Mouse (Mus musculus) cerebellum, adult 18-20 months (tissue): ENCODE data around the gene Pigyl.
"Not testable (repeated sequence)": the region's sequence is repeated elsewhere in the genome, so short reads cannot be mapped to it uniquely, and the experiment has no call there.

Experiments used
- DNase-seq, 2 experiments: peaks; one replicate each; pipeline ENCODE4 v3.0.0; 2021

Pigyl gene

DNA sequence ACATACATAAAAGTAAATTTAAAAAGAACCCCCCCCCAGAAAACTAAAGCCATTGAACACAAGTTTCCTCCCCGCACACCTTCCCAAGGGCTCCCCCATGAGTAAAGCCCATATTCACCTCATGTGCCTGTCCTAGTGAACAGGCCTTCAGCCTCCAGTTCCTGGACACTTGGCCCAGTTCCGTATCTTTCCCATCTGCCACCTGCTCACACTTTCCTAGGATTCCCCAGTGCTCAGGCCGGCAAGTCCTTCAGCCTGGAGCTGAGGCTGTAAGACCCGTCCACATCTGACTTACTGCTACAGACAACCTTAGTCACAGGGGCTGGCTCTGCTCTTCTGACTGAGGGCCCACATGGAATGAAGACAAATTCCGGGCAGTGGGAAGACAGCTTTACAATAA is 16.9 kb upstream of the Pigyl start:
- peak; percentile 74 to 84 for DNase-seq

DNA sequence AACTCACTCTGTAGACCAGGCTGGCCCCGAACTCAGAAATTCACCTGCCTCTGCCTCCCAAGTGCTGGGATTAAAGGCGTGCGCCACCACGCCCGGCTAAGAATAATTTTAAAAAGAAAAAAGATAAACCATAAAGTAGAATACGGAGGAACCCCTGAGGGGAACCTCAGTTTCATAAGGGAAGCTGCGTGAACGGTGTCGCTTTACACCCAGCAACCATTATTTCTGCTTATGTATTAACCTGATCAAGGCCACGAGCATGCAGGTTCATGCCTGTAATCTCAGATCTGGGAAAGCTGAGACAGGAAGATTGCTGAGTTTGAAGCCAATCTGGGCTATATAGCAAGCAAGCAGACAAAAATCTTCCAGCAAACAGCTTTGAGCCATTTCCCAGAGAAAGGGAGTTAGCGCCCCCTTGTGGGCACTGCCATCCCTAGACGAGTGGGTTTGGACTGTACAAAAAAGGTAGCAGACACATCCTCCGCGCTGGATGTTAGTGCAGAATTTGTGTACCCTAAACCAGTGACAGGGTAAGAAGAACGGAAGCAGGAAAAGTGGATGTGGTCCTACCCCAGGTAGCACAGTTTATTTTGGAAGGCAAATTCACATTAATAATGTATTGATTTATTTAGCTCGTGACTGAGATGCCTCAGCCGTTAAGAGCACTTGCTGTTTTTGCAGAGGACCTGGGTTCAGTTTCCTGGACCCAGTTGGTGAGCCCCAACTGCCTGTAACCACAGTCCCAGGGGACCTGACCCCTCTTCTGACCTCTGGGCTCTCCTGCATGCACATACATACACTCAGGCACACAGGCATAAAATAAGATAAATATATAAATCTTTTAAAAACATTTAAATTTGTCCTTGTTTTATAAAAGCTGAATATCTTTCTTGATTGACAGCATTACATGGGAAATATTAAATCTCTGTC is 13.3 kb upstream of the Pigyl start:
- DNase-seq = peak; percentile 89 to 94

DNA sequence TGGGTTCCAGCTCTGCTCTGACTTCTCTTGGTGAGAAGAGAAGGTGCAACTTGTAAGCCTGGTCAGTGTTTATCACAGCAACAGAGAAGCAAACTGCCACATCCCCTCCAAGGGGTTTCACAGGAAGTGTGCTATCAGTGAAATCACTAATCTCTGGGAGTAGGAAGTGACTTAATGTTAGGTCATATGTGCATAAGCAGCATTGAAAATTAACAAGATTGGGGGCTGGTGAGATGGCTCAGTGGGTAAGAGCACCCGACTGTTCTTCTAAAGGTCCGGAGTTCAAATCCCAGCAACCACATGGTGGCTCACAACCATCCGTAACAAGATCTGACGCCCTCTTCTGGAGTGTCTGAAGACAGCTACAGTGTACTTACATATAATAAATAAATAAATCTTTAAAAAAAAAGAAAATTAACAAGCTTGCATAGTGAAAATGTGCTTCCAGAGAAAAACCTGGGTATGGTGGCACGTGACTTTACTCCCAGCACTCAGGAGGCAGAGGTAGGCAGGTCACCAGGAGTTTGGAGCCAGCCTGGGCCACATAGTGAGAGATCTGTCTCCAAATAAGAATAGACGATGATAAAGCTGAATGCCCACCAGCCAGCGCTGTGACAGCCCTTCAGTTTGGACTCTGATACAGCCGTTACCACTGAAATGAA is 12.2 kb upstream of the Pigyl start:
- DNase-seq = no peak

DNA sequence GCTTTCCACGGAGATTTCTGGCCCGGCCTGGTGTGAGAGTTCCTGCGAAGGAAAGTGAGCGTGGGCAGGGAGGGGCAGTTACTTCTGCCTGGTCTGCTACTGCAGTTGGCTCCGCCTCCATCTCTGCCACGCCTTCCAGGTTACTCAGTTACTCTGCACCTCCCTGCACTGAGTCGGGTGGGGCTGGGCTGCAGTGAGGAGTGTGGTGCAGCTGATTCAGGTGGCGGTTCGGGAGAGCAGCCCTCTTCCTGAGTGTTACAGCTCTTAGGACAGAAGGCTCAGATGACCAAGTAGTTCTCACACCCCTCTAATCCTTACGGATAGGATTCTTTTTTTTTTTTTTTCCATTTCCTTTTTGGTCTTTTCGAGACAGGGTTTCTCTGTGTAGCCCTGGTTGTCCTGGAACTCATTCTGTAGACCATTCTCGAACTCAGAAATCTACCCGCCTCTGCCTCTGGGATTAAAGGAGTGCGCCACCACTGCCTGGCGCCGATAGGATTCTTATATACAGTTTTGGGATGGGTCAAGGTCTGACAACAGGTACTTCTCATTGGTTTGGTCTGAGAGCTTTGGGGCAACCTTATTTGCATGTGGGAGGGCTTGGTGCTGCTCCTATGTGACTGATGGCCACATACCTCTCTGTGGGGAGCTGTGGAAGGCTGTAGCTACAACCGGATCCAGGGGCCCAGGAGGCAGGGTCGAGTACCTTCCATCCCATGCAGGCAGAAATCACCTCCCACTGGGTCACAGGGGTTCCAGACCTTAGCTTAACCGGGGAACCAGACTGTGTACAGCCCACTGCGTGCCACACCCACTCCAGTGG is 7.0 kb upstream of the Pigyl start:
- DNase-seq = no peak

DNA sequence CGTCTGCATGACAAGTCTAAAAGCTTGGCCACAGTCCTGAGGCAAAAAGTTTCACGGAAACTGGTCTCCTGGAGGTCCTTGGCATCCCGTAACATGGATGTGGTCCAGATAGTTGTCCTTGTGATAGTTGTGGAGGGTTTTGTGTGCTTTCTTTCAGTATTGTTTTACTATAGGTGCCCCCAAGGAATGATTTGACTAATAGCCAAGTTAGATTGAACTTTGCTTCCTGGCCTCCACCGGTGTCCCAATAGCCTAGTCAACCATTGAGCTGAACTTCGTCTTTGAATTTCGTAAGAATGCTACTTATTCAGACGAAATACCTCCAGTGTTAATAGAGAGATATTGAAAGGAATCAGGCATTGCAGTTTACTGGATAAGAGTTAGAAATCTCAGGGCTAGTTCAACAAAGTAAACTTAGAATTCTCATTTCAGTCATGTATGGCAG is 6.4 kb upstream of the Pigyl start:
- DNase-seq = not testable (repeated sequence)

DNA sequence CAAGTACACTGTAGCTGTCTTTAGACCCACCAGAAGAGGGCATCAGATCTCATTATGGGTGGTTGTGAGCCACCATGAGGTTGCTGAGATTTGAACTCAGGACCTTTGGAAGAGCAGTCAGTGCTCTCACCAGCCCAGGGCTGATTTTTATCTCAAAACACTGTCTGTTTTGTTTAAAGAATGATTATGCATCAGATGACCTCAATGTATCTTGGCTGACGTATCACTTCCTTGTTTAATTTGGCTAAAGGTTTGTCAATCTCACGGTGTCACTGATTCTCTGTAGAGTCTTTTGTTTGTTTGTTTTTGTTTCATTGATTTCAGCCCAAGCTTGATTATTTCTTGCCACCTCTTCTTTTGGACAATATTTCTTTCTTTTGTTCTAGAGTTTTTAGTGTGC is 5.7 kb upstream of the Pigyl start:
- DNase-seq = no peak

DNA sequence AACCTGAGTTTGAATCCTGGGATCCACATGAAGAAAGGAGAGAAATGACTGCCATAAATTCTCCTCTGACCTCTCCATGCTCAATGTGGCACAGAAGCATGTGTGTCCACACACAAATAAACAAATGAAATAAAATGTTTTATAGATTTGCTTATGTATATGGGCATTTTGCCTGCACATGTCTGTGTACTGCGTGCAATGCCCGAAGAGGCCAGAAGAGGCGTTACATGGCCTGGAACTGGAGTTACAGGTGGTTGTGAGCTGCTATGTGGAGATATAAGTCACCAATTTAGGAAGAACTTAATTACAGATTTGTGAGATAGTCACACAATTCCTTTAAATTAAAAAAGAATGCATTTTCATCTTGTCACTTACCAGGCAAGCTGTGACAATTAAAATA is 2.8 kb upstream of the Pigyl start:
- DNase-seq = no peak

DNA sequence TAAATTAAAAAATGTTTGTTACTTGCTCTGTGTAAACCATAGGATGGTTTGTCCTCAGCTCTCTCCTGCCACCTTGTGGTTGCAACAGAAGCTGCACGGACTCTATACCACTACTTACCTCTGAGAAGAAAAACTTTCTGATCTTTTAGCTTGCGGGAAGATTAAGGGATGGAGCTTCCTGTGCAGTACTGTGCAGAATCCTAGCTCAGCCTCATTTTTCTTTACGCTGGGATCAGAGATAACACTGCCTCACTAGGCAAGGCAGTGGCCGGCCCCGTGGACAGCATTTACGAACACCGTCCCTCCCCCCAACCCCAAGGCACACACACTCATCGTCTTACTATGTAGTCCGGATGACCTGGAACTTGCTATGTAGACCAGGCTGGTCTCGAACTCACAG is 1.0 kb upstream of the Pigyl start:
- DNase-seq = peak; percentile 76 to 81

DNA sequence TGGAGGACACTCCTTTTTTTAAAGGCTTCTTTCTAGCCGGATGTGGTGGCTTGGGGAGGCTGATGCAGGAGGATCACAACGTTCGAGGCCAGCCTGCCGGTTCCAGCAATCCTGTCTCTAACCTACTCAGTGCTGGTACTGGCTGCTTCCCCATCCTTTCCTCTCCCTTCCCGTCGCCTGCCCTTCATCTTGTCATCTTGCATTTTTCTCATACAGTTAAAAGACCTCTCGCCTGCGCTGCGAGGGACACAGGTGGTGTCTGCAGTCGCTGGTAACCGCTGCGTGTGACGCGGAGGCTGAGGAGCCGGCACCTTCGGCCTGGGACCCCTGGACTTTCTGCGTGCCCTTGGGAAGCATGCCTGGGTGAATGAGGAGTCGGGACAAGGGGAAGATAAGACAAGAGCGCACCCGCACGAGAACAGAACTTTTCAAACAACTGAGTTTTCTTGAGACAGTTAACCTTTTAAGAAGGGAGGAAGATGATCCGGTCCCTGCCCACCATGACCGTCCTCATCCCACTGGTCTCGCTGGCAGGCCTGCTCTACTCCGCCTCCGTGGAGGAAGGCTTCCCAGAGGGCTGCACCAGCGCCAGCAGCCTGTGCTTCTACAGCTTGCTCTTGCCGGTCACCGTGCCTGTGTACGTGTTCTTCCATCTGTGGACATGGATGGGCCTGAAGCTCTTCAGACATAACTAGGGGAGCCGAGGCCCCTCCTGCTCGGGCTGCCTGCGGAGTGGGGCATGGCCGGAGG is 1.0 kb downstream of the Pigyl start:
- peak; percentile 44 to 55 for DNase-seq

DNA sequence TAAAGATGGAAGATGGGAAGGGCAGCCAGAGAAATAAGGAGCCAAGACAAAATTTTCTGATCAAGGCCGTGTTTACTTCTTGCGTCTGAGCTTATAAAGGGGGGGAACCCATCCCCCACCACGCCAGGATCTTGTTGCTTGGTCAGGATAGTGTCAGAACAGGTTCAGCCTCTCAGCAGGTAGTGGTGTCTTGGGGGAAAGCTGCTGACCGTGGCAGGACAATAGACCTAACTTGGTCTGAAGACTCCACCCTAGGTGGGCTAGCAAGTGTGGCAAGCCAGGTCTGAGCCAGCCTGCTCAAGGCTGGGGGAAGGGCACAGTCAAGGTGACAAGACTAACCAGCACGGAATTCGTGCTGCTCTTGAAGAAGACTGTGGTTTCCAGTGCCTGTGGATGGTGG is 4.7 kb downstream of the Pigyl start:
- no peak for DNase-seq

DNA sequence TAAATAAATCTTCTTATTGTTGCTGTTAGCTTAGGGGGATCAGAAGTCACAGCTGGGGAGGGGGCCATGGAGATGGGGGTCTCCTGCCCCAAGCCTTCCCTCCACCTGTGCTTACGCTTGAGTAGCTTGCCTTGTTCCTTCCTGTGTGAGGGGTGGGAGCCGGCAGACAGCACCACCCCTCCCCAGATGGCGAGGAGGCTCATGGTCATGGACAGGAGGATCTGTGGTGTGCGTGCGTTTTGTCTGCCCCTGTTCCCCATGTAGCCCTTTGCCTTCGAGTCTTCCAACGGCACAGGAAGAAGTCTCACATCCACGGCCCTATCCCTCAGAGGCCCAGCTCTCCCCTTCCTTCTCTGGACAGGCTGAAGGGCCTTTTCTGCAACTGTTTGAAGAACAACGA is 5.7 kb downstream of the Pigyl start:
- no peak for DNase-seq

DNA sequence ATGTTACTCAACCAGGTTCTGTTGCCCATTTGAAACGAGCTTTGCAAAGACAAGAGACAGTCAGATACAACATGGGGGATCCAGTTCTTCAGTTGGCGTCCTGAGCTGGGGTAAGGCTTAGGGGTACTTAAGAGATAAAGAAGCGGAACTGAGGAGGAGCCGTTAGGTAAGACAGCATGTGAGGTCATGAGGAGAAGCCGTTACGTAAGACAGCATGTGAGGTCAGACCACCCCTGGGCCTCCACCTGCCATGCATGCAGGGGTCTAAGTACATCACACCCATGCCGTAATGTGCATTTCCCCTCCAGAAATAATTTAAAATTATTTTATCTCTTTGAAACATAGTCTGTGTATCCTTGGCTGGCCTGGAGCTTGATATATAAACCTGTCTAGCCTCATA is 6.3 kb downstream of the Pigyl start:
- DNase-seq = no peak

DNA sequence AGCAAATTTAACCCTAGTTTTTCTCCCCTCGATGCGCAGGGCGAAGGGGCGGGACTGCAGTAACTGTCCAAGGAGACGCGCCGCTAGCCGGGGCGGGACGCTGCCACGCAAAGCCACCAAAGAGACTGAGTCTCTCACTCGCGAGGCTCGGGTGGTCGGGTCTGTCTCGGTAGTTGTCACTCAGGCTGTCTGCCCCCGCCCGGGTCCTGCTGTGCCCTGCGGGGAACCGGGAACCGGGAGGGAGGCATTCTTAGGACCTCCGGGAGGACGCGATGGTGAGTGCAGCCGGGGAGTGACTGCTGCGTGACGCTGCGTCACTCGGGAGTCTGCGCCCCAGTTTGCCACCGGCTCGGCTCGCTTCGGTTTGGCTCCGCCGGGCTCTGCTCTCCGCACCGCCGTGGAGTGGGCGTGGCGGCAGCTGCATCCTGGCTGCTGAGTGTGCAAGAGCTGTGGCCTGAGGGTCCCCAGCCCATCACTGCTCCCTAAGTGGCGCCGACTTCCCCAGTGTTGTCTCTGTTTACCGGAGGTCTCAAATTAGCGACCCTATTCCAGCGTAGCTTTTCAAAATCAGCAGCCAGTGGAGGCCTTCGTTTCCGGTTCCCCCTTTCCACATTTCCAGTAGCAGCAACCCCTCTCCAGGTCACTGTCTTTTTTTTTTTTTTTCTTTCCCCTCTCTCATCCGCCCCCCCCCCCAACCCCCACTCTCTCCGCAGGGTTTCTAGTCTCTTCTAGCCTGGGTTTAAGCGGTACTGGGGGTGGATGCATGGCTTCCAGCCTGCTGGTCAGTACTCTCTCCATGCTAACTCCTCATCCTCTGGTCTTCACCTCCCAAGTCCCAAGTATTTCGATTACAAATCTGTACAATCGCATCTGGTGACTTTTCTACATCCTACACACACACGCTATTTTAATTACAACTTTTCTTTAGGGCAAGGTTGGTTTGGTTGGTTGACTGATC is 8.3 kb downstream of the Pigyl start:
- peak; percentile 60 to 64 for DNase-seq

DNA sequence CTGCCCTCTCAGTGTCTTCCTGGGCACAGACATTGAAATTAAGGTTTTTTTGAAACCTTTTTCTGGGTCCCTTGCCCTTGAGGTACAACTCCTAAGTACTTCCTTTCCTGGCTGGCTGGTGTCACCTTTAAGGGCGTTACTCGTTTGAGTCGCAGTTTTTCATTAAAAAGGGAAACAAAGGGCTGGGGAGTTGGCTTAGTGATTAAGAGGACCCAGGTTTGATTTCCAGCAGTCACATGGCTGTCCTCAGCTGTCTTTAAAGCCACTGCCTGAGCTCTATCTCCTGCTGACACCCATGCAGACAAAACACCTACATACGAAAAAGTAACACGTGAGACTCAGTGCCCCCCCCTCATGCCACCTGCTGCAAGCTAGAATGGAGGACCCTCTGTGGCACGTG is 9.3 kb downstream of the Pigyl start:
- no peak for DNase-seq

DNA sequence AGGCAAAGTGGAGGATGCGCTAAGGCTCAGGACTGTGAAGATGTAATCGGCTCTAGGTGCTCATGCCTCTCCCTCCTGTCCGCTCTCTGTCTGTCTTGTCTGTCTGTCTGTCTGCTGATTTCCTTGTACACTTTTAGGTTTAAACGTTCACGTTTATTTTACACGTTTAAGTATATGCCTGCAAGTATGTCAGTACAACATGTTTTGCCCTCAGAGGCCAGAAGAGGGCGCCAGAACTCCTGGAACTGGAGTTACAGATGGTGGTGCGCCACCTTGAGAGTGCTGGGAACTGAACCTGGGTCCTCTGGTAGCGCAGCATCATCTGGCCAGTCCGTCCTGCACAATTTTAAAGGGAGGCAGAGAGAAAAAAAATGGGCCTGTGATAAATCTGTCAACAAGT is 10.0 kb downstream of the Pigyl start:
- DNase-seq = no peak

DNA sequence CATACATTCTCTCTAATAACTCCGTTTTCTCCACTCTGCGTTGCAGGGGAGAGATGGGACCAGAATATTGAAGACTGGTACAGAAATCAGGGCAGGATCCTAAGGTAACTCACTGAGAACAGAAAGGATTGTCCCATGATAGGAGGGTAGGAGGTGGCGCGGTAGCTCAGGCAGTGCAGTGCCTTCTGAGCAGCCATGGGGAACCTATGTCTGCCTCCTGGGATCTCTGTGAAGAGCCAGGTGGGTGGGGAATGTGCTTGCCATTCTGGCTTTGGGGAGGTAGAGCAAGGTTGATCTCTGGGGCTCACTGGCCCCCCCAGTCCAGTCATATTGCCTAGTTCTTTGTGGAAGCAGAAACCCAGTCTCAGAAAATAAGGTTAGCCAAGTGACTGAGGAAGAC is 11.1 kb downstream of the Pigyl start:
- DNase-seq = no peak

DNA sequence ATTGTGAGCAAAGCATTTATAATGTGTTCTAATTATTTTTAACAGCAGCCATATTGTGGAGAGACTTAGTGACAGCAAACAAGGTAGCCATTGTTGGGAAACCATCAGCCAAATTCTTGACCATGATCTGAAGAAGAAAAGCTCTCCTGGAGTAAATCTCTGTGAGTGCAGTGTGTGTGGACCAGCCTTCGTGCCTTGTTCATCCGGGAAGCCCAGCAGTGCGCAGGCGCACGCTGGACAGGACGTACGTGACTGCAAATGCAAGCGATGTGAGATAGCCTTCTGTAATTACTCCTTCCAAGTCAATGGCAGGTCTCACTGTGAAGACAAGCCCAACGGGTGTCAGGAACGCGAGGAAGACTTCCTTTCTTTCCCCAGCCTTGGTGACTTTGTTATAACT is 12.7 kb downstream of the Pigyl start:
- no peak for DNase-seq

DNA sequence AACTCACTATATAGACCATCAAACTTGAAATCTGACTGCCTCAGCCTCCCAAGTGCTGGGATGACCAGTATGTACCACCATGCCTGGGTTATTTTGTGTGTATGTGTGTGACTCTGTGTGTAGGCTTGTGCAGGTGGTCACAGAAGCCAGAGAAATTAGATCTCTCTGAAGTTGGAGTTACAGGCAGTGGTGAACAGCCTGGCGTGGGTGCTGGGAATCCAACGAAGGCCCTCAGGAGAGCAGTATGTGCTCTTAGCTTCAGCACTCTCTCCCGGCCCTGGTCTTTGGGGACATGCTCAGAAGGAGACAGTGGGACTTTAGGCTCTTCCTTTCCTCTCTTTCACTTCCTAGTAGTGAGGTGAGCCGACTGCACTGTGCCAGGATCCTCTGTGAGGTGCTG is 15.7 kb downstream of the Pigyl start:
- no peak for DNase-seq

DNA sequence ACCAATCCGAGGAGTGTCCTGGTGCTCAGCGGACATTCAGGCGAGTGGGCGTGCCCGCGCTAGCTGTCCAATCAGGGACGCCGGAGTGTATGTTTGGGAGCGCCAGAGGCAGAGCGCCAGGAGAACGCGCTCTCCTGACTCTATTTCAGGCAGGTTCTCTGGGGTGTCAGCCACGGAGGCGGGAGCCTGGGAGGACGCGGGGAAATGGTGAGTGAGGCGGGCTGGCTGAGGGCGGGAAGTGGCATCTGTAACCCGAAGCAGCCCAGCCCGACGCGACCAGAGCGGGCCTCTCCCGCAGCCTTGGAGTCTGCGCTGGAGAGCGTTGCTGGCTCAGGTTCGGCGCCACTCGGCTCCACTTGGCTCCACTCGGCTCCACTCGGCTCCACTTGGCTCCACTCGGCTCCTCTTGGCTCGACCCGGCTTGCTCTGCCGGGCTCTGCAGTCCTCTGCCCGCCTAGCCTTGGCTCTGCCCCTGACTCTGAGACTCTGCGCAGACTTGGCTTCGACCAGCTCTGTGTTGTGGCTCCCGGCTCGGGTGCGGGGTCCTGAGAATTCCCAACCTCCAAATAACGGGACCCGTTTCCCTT is 31.5 kb downstream of the Pigyl start, which contains the start of gene Zfp872:
Gene Zfp872, plus strand, starts transcription at position 66 of the 587 bp plus-strand sequence.
- peak; percentile 75 to 82 for DNase-seq

DNA sequence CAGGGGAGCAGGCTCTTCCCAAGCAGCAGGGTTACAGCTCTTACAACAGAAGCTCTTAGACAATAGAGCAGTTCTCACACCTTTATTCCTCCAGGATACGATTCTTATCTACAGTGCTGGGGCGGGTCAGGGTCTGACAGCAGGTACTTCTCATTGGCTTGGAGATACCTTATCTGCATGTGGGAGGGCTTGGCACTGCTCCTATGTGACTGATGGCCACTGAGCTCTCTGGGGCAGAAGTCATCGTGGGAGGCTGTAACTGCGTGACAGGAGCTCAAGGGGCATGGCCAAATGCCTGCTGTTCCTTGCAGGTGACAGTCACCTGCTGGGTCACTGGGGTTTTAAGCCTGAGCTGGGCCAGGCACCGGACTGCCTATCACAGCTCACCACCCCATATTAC is 39.8 kb downstream of the Pigyl start:
- DNase-seq = no peak
